Mouse (Mus musculus) C2C12 (cell line): ENCODE measurements at regions not wholly inside any gene's neighbourhood (a gene's known extent, or its start where the extent isn't known, plus 50 kb on each side); places are given as distances from the start of the nearest gene placed in this dataset.

Source experiments
- CEBPB ChIP-seq: IDR thresholded peaks from one replicate; pipeline ENCODE4 v1.6.1; 2011; ENCODE audit warnings: low read depth, mild to moderate bottlenecking, control low read depth, moderate library complexity
- CTCF ChIP-seq: IDR thresholded peaks from one replicate; pipeline ENCODE4 v1.5.1; 2011; ENCODE audit not compliant: control insufficient read depth, insufficient read depth, insufficient read length
- MAX ChIP-seq: IDR thresholded peaks from one replicate; pipeline ENCODE4 v1.6.1; 2011; ENCODE audit warnings: mild to moderate bottlenecking, control low read depth
- MYOD1 ChIP-seq: IDR thresholded peaks from one replicate; pipeline ENCODE4 v1.6.1; 2011; ENCODE audit warnings: low read depth; ENCODE audit not compliant: control insufficient read depth, insufficient read length
- MYOG ChIP-seq: IDR thresholded peaks from one replicate; pipeline ENCODE4 v1.6.1; 2011; ENCODE audit not compliant: control insufficient read depth, insufficient read length; ENCODE audit errors: extremely low read depth
- USF1 ChIP-seq: IDR thresholded peaks from one replicate; pipeline ENCODE4 v1.6.1; 2011; ENCODE audit warnings: low read depth, mild to moderate bottlenecking, control low read depth, moderate library complexity

- TF ChIP-seq CEBPB: no peak
- TF ChIP-seq CTCF: no peak
- TF ChIP-seq MYOD1: no peak
- no peak for TF ChIP-seq MYOG
- no peak for TF ChIP-seq USF1
- no peak for TF ChIP-seq MAX
Observed at GRCm38 (mm10) chr11:63299712-63300581, 171.2 kb downstream of the Pmp22 start.
